Mouse (Mus musculus): ENCODE data around the gene Jdp2. TPM values are rescaled to one million over a fixed set of nuclear protein-coding genes. Genes with fewer than 3 reads are reported as not detected.

The Jdp2 gene
- total RNA-seq (2023), result 2.2 TPM

DNA sequence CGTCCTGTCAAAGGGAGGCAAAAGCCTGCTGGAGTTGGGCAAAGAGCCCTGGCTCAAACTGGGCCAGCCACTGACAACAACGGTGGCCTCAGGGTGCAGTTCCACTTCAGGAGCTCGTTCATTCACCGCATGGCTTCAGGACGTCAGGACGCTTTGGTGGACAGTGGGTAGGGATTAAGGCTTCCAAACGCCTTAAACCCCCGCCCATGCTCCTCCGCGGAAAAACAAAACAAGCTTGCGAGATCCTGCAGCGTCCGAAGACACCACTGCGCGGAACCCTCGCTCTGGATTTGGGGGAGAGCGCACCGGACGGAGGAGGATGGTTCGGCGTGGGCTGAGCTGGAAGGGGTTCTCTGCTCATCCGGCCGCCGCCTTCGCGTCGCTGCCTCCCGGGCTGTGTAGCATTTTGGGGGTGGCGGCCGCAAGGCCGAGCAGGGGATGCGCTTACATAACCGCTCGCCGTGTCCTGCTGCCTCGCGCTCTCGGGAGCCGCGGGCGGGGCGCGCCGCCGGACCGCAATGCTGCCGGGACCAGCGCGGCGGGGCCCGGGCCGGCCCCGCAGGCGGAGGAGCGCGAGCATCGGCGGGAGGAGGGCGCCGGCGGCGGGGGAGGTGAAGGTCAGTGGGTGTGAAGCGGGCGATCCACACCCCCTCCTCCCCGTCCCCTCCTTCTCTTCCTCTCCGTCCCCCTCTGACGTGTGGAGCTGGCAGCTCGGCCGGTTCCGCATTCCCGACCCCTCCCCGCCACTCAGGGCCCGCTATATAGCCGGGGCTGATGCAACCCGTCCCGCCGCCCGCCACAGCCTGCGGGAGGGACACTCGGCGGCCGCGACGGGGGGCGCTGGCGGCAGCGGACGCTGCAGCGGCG is at the start of gene Jdp2:
Gene Jdp2 (plus strand): TSS at position 417 of the 867 bp plus-strand sequence.

GRCm38 (mm10) chr12:85686466-85687216 is 87.8 kb downstream of the Jdp2 start, which contains the start of gene Batf:
TSS of gene Batf (plus strand) at chr12:85686669.

Other genes with a start within 250 kb of the Jdp2 start
- 159 TPM for gene Tmed10, start 224.2 kb upstream of the Jdp2 start, total RNA-seq (2023)
- 445 TPM for gene Fos, start 125.1 kb upstream of the Jdp2 start, total RNA-seq (2023)
- 37.7 TPM for gene Batf, start 87.6 kb downstream of the Jdp2 start, total RNA-seq (2023)
- not detected for gene Flvcr2, start 147.5 kb downstream of the Jdp2 start, total RNA-seq (2023)
- 27.5 TPM for gene Erg28, start 225.5 kb downstream of the Jdp2 start, total RNA-seq (2023)
- 22.3 TPM for gene Ttll5, start 225.6 kb downstream of the Jdp2 start, total RNA-seq (2023)

All from CD4-positive naive resting alpha-beta T cell, adult 76 days (primary cell).